Mouse (Mus musculus) hindbrain, embryonic 14.5 days (tissue): ENCODE measurements around the gene Fbn1. TPM values are rescaled to one million over a fixed set of nuclear protein-coding genes. Genes with fewer than 3 reads are reported as not detected.

Experiments used
- ATAC-seq: fragments of 200-750 bp; cut with Nextera tagmentation; 2 replicates; pipeline ENCODE4 v1.8.0; 2017; ENCODE audit warnings: moderate number of reproducible peaks, mild to moderate bottlenecking, moderate TSS enrichment, moderate library complexity; ENCODE audit not compliant: low FRiP score
- DNase-seq: peaks from one replicate; pipeline ENCODE4 v3.0.0-alpha.2; 2015; ENCODE audit warnings: low spot score
- H3K27ac ChIP-seq: fragments of 300-500 bp; sonication (generic); 2 replicates; pipeline ENCODE4 v1.5.1; 2014; ENCODE audit warnings: mild to moderate bottlenecking, moderate library complexity
- H3K27me3 ChIP-seq: fragments of 300-500 bp; sonication (generic); 2 replicates; pipeline ENCODE4 v1.6.1; 2014; ENCODE audit warnings: mild to moderate bottlenecking, low read length, mixed read lengths; ENCODE audit not compliant: control insufficient read depth, insufficient read depth
- H3K36me3 ChIP-seq: fragments of 300-500 bp; sonication (generic); replicated peaks from 2 replicates; pipeline ENCODE4 v1.6.1; 2014; ENCODE audit not compliant: control insufficient read depth, insufficient read depth
- H3K4me1 ChIP-seq: fragments of 300-500 bp; sonication (generic); replicated peaks from 2 replicates; pipeline ENCODE4 v1.6.1; 2014; ENCODE audit warnings: antibody characterized with exemption, low read length, mixed read lengths; ENCODE audit not compliant: control insufficient read depth, insufficient read depth
- H3K4me2 ChIP-seq: fragments of 300-500 bp; sonication (generic); replicated peaks from 2 replicates; pipeline ENCODE4 v1.6.1; 2014; ENCODE audit warnings: mild to moderate bottlenecking, moderate library complexity
- H3K4me3 ChIP-seq: fragments of 300-500 bp; sonication (generic); replicated peaks from 2 replicates; pipeline ENCODE4 v1.5.1; 2014; ENCODE audit warnings: mild to moderate bottlenecking, low read length
- H3K9ac ChIP-seq: fragments of 300-500 bp; sonication (generic); 2 replicates; pipeline ENCODE4 v1.6.1; 2014
- H3K9me3 ChIP-seq: fragments of 300-500 bp; sonication (generic); 2 replicates; pipeline ENCODE4 v1.6.1; 2016; ENCODE audit warnings: low read length; ENCODE audit not compliant: control insufficient read depth
- WGBS: fragments of 180-500 bp; shearing (Covaris S2); extraction: QIAGEN DNeasy Blood & Tissue Kit; methylation state at CpG from one replicate; pipeline ENCODE4 v1.1.7; 2014; 5-methylcytosine and 5-hydroxymethylcytosine counted together
- polyA plus RNA-seq: library from polyadenylated mRNA; unstranded; fragments of >200 nt; fragmentation: Nextera tagmentation; extraction: Ambion mirVana; gene quantifications from 2 replicates; pipeline ENCODE4 v1.2.1, GENCODE M21; 2014

Fbn1 gene
- polyA plus RNA-seq, 1 experiment from 2014 or later = 6.7 TPM

DNA sequence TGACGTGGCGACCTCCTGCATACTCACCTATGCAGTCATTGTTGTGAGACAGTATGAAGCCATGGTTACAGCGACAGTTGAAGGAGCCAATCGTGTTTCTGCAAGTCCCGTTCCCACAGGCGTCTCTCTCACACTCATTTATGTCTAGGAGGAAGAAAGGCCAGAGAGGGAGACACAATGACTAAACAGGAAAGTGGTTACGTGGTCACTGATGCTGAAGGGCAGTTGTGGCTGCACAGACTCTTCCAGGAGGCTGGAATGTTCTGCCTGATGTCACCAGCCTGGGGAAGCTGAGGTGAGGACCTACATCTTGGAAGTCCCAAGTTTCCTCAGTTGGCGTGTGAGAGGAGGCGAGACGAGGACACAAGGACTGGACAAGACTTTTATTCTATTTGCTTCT lies 177.3 kb downstream of the Fbn1 start:
- H3K27ac ChIP-seq = no peak overlapping the region
- no peaks in the 10 kb centered on the region for H3K9me3 ChIP-seq
- no peak overlapping the region for H3K4me3 ChIP-seq
- H3K4me2 ChIP-seq = no peak overlapping the region
- no peaks in the 10 kb centered on the region for H3K27me3 ChIP-seq
- no peak for DNase-seq
- no peak for ATAC-seq
- H3K9ac ChIP-seq = no peak overlapping the region
- H3K4me1 ChIP-seq = no peaks in the 10 kb centered on the region
- WGBS = 91% methylated on average over 10 of the region's 10 CpGs
- no peaks in the 10 kb centered on the region for H3K36me3 ChIP-seq

DNA sequence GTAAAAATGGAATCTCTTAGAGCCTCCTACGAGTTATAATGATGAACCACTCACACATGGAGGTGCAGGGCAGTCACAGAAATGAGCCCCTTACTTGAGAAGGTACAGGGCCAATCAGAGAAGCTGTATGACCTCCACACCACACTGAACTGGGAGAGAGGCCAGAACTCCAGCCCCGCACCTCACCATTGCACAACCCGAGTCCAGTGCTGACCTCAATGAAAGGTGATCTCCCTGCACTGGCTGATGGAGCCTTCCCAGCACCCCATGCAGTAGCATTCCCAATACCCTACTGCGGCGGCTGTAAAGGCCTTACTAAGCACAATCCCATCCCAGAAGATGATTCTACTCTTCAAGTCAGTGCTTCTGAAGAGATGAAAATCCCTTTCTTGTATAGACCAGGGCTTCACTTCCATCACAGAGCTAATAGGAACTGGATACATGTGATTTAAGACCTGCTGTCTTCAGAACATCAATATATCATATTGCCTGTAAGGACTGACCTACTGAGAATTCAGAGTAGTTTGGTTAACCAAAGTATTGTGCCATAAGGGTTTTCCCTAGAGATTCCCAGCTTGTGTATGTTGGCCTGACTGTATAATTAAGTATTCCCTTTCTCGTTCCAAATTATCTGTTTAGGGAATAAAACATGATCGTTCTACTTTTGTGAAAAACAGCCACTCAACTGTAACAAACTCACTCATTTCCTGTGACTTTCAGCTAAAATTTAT lies 182.5 kb downstream of the Fbn1 start:
- Histone ChIP-seq H3K4me2 (no peak overlapping the region), H3K27me3 (no peaks in the 10 kb centered on the region), H3K27ac (no peak overlapping the region), H3K36me3 (no peaks in the 10 kb centered on the region; the same call in 1 of the 2 replicates), H3K9ac (no peak overlapping the region), H3K4me1 (no peaks in the 10 kb centered on the region), H3K9me3 (no peaks in the 10 kb centered on the region), H3K4me3 (no peak overlapping the region)
- ATAC-seq (no peak), DNase-seq (no peak)
- WGBS = 84% methylated on average over 7 of the region's 7 CpGs

GRCm38 (mm10) chr2:125324455-125324854 lies 183.3 kb downstream of the Fbn1 start:
- ATAC-seq (no peak), DNase-seq (no peak)
- no peak overlapping the region for H3K4me3 ChIP-seq
- H3K9me3 ChIP-seq = no peaks in the 10 kb centered on the region
- no peak overlapping the region for H3K9ac ChIP-seq
- H3K27me3 ChIP-seq = no peaks in the 10 kb centered on the region
- H3K36me3 ChIP-seq = no peaks in the 10 kb centered on the region; the same call in 1 of the 2 replicates
- no peak overlapping the region for H3K4me2 ChIP-seq
- WGBS = 81% methylated on average over 5 of the region's 5 CpGs
- no peaks in the 10 kb centered on the region for H3K4me1 ChIP-seq
- no peak overlapping the region for H3K27ac ChIP-seq

- no peaks in the 10 kb centered on the region; the same call in 1 of the 2 replicates for H3K36me3 ChIP-seq
- no peak overlapping the region for H3K9ac ChIP-seq
- no peaks in the 10 kb centered on the region for H3K4me1 ChIP-seq
- no peaks in the 10 kb centered on the region for H3K9me3 ChIP-seq
- no peak overlapping the region for H3K27ac ChIP-seq
- DNase-seq (no peak), ATAC-seq (no peak)
- no peaks in the 10 kb centered on the region for H3K27me3 ChIP-seq
- no peak overlapping the region for H3K4me2 ChIP-seq
- WGBS = 72% methylated on average over 4 of the region's 4 CpGs
- no peak overlapping the region for H3K4me3 ChIP-seq
These were observed 184.4 kb downstream of the Fbn1 start for GRCm38 (mm10) chr2:125323347-125323746.

DNA sequence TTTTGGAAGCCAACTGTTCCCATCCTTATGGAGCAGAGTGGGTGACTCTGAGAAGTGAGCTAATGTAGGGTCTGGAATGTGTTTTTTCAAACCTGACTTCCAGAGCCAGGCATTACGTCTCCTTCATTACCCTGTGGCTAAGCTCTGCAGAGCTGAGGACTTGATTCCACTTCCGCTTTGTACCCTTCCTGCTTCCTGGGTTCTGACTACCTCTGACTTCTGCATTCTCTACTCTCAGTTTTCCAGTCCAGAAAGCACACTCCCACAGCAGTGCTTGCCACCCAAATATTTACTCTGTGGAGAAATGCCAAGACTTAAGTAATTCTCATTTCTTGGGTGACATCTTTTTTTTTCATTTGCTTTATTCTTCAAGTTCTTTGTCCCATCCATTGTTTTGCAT lies 185.2 kb downstream of the Fbn1 start:
- no peaks in the 10 kb centered on the region for H3K27me3 ChIP-seq
- 89% methylated on average over 2 of the region's 2 CpGs for WGBS
- DNase-seq = no peak
- ATAC-seq = no peak
- H3K4me1 ChIP-seq = no peaks in the 10 kb centered on the region
- no peak overlapping the region for H3K4me2 ChIP-seq
- no peak overlapping the region for H3K27ac ChIP-seq
- H3K4me3 ChIP-seq = no peak overlapping the region
- H3K9ac ChIP-seq = no peak overlapping the region
- H3K36me3 ChIP-seq = no peaks in the 10 kb centered on the region; the same call in 1 of the 2 replicates
- H3K9me3 ChIP-seq = no peaks in the 10 kb centered on the region

DNA sequence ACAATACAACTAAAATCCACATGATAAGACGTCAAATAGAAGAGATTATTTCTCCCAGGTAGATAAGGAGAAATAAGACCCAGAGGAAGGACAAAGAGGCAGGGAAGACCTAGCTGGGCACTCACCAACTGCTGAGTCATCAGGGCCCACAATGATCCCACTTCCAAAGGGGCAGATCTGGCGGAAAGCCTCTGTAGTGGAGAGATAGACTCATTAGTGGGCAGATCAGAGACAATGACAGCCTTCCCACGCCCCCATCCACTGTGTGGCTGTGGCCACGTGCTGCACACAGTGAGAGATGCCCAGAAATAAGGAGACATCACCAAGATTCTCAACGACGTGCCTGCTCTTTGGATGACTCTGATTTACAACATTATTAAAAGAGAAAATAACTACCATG lies 186.7 kb downstream of the Fbn1 start:
- no peak for ATAC-seq
- H3K4me1 ChIP-seq = no peaks in the 10 kb centered on the region
- H3K27ac ChIP-seq = no peak overlapping the region
- H3K9me3 ChIP-seq = no peaks in the 10 kb centered on the region
- H3K36me3 ChIP-seq = peaks cover 7% of the 10 kb centered on the region; the same call in 1 of the 2 replicates
- WGBS = 81% methylated on average over 6 of the region's 6 CpGs
- H3K27me3 ChIP-seq = no peaks in the 10 kb centered on the region
- no peak overlapping the region for H3K9ac ChIP-seq
- no peak overlapping the region for H3K4me3 ChIP-seq
- H3K4me2 ChIP-seq = no peak overlapping the region
- DNase-seq = no peak

DNA sequence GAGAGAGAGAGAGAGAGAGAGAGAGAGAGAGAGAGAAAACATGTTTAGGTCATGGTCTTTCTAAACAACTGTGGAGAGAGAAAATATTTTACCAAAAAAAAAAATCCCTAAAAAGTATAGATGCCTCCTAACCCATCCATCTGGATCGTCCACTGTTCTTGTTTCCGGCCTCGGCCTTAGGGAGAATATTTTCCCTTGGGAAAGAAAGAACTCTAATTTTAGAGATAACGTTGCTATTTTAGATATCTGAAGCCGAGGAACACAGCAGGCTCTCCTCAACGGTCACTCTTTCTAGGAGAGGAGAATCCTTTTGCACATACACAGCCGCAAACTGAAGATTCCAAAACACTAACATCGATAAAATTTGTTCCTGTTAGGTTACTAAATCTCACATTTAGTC lies 188.1 kb downstream of the Fbn1 start:
- no peak for DNase-seq
- Histone ChIP-seq H3K27ac (no peak overlapping the region), H3K4me2 (no peak overlapping the region), H3K9ac (no peak overlapping the region), H3K4me3 (no peak overlapping the region), H3K27me3 (no peaks in the 10 kb centered on the region), H3K9me3 (no peaks in the 10 kb centered on the region), H3K36me3 (peaks cover 12% of the 10 kb centered on the region), H3K4me1 (no peaks in the 10 kb centered on the region)
- 85% methylated on average over 8 of the region's 8 CpGs for WGBS
- ATAC-seq = no peak

GRCm38 (mm10) chr2:125318371-125319061 lies 189.3 kb downstream of the Fbn1 start:
- Histone ChIP-seq H3K4me1 (no peaks in the 10 kb centered on the region), H3K9ac (no peak overlapping the region), H3K36me3 (peaks cover 20% of the 10 kb centered on the region), H3K9me3 (no peaks in the 10 kb centered on the region), H3K4me3 (no peak overlapping the region), H3K27me3 (no peaks in the 10 kb centered on the region), H3K4me2 (no peak overlapping the region), H3K27ac (no peak overlapping the region)
- ATAC-seq (no peak), DNase-seq (no peak)
- WGBS = 74% methylated on average over 5 of the region's 5 CpGs

- ATAC-seq = no peak
- WGBS = 94% methylated on average over 3 of the region's 3 CpGs
These were observed 192.6 kb downstream of the Fbn1 start for GRCm38 (mm10) chr2:125315203-125315602.

More at GRCm38 (mm10) chr2:125315203-125315602, 192.6 kb downstream of the Fbn1 start:
- Histone ChIP-seq H3K27me3 (no peaks in the 10 kb centered on the region), H3K9ac (no peak overlapping the region), H3K9me3 (no peaks in the 10 kb centered on the region), H3K4me3 (no peak overlapping the region), H3K4me1 (no peaks in the 10 kb centered on the region), H3K27ac (no peak overlapping the region), H3K36me3 (peaks cover 36% of the 10 kb centered on the region), H3K4me2 (no peak overlapping the region)
- DNase-seq = no peak
